Comparison of ENCODE assay signal across 12 mouse cellular contexts in the genomic region with DNA sequence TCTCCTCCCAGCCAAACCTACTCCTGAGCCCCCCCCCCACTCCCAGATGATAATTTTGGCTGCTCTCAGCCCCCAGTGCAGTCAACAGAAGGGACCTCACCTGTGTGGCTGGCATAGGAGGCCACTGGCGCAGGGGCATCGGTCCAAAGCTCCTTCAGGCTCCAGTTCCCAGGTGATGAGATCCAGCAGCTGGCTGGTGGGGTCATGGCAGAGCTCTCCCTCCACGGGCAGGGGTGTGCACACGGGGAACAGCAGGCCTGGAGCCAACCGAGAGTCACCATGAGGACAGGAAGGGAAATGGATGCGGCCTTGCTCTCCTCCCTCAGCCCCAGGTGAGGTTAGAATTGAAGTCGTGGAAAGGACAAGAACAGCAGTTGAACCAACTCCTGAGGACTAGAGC. TPM values are rescaled to one million over a fixed set of nuclear protein-coding genes. Genes with fewer than 3 reads are reported as not detected.
"Had no signal": no experiment of that assay in that cellular context is flagged by ENCODE, and none has a peak within 500 bp of the region (broad histone marks: within the 10 kb centered on the region; RNA-seq: fewer than 3 reads in every experiment).

No protein-coding gene starts in this region.

- H3K4me3 ChIP-seq: liver, embryonic 13.5 days had no signal

- H3K36me3 ChIP-seq: liver, embryonic 13.5 days had no signal

- H3K27me3 ChIP-seq: liver, embryonic 13.5 days had no signal

- H3K9me3 ChIP-seq: liver, embryonic 13.5 days had no signal

- DNase-seq: kidney, adult 9 months; kidney, postnatal 14 days; kidney, postnatal 4 days; layer of hippocampus, postnatal 36 days; liver, embryonic 13.5 days; lung, adult 2 months; lung, postnatal 14 days; lung, postnatal 4 days; midbrain, embryonic 14.5 days; thymus, postnatal 25 days had no signal

- H3K4me1 ChIP-seq: liver, embryonic 13.5 days had no signal

- H3K27ac ChIP-seq: liver, embryonic 13.5 days had no signal

RNA-seq across cellular contexts. Expression of a gene that starts 39.6 kb away (rescaled TPM):
- total RNA-seq: megakaryocyte progenitor cell, adult 5-6 weeks; megakaryocyte-erythroid progenitor cell, adult 5-6 weeks had no signal
